Mouse (Mus musculus) G1E (cell line): Measurements from ENCODE around the gene Dock8. TPM values are rescaled to one million over a fixed set of nuclear protein-coding genes. Genes with fewer than 3 reads are reported as not detected.

Experiments
- ATAC-seq: 2 replicates; pipeline ENCODE4 v1.8.0; 2016; ENCODE audit warnings: mild to moderate bottlenecking; ENCODE audit not compliant: insufficient number of reproducible peaks, poor library complexity, low FRiP score, severe bottlenecking; ENCODE audit errors: extremely low read depth
- DNase-seq: peaks from one replicate; pipeline ENCODE4 v3.0.0; 2012; ENCODE audit warnings: low spot score
- H3K27me3 ChIP-seq: 2 replicates; pipeline ENCODE4 v1.6.1; 2012; ENCODE audit warnings: mild to moderate bottlenecking, low read length, inconsistent platforms; ENCODE audit not compliant: insufficient read depth
- H3K36me3 ChIP-seq: replicated peaks from 2 replicates; pipeline ENCODE3; 2012; ENCODE audit warnings: mild to moderate bottlenecking, inconsistent platforms
- H3K4me1 ChIP-seq: 2 replicates; pipeline ENCODE4 v1.6.1; 2012; ENCODE audit warnings: low read depth, low read length, inconsistent platforms, mixed read lengths; ENCODE audit not compliant: insufficient read depth
- H3K4me3 ChIP-seq: 2 replicates; pipeline ENCODE4 v1.5.1; 2012; ENCODE audit warnings: low read depth, mild to moderate bottlenecking, inconsistent platforms, low read length, moderate library complexity, mixed read lengths
- H3K9me3 ChIP-seq: replicated peaks from 2 replicates; pipeline ENCODE4 v1.6.1; 2012; ENCODE audit warnings: inconsistent platforms
- CTCF ChIP-seq: IDR thresholded peaks from 2 replicates; pipeline ENCODE4 v1.5.1; 2012; ENCODE audit warnings: low read depth, low read length, inconsistent platforms, mixed read lengths
- GATA1 ChIP-seq: IDR thresholded peaks from 2 replicates; pipeline ENCODE4 v1.6.1; 2012; ENCODE audit warnings: borderline replicate concordance, low read length, inconsistent platforms, mixed read lengths
- GATA2 ChIP-seq: IDR thresholded peaks from 2 replicates; pipeline ENCODE4 v1.6.1; 2012; ENCODE audit warnings: low read depth, low read length, inconsistent platforms, borderline replicate concordance
- POLR2AphosphoS5 ChIP-seq: IDR thresholded peaks from 2 replicates; pipeline ENCODE4 v1.6.1; 2012; ENCODE audit warnings: low read depth, low read length, inconsistent platforms; ENCODE audit not compliant: insufficient replicate concordance
- TAL1 ChIP-seq: conservative IDR thresholded peaks from 2 replicates; pipeline ENCODE4 v1.6.1; 2012; ENCODE audit warnings: low read depth, low read length, inconsistent platforms, mixed read lengths
- polyA plus RNA-seq: library from polyadenylated mRNA; stranded (reverse); fragments of >175 nt; gene quantifications from 2 replicates; pipeline ENCODE4 v1.2.3, GENCODE M21; 2012
- total RNA-seq, 2 experiments: library from RNA; stranded (forward) in 1 of 2; stranded (reverse) in 1 of 2; fragments of 200-1000 nt in 1 of 2; fragments of >200 nt in 1 of 2; fragmentation: Nextera tagmentation in 1 of 2; gene quantifications; 2 replicates each; pipeline ENCODE4 v1.2.3; 2014 to 2017

Dock8 gene
- total and polyA plus RNA-seq, 3 experiments: 0.01 to 0.16 TPM; not detected in 1

- DNase-seq: no peak
These were observed 209.3 kb downstream of the Dock8 start for GRCm38 (mm10) chr19:25208596-25209110.

GRCm38 (mm10) chr19:25220611-25221010 lies 221.3 kb downstream of the Dock8 start:
- peaks cover 48% of the 10 kb centered on the region for H3K9me3 ChIP-seq

More at GRCm38 (mm10) chr19:25208596-25209110, 209.3 kb downstream of the Dock8 start:
- H3K36me3 ChIP-seq: no peaks in the 10 kb centered on the region
- H3K4me1 ChIP-seq: no peaks in the 10 kb centered on the region
- TF ChIP-seq GATA1 (no peak), CTCF (no peak), TAL1 (no peak)
- H3K9me3 ChIP-seq: peaks cover 62% of the 10 kb centered on the region
- no peak overlapping the region for H3K4me3 ChIP-seq
- no peak for ATAC-seq
- H3K27me3 ChIP-seq: no peaks in the 10 kb centered on the region

GRCm38 (mm10) chr19:25221964-25222640 lies 222.8 kb downstream of the Dock8 start:
- Histone ChIP-seq H3K36me3 (no peaks in the 10 kb centered on the region), H3K27me3 (no peaks in the 10 kb centered on the region), H3K4me1 (no peaks in the 10 kb centered on the region), H3K9me3 (peaks cover 46% of the 10 kb centered on the region), H3K4me3 (no peak overlapping the region)
- ATAC-seq (no peak), DNase-seq (no peak)
- TF ChIP-seq POLR2AphosphoS5: no peak
- TF ChIP-seq TAL1: no peak
- TF ChIP-seq CTCF: no peak
- no peak for TF ChIP-seq GATA1
- TF ChIP-seq GATA2: no peak

More at GRCm38 (mm10) chr19:25220611-25221010, 221.3 kb downstream of the Dock8 start:
- Histone ChIP-seq H3K36me3 (no peaks in the 10 kb centered on the region), H3K4me1 (no peaks in the 10 kb centered on the region), H3K4me3 (no peak overlapping the region), H3K27me3 (no peaks in the 10 kb centered on the region)
- ATAC-seq: no peak
- no peak for DNase-seq
- TF ChIP-seq GATA2: no peak
- TF ChIP-seq CTCF: no peak
- no peak for TF ChIP-seq GATA1
- no peak for TF ChIP-seq POLR2AphosphoS5
- no peak for TF ChIP-seq TAL1

GRCm38 (mm10) chr19:25230058-25230974 lies 231.0 kb downstream of the Dock8 start:
- Histone ChIP-seq H3K36me3 (no peaks in the 10 kb centered on the region), H3K4me1 (no peaks in the 10 kb centered on the region), H3K27me3 (no peaks in the 10 kb centered on the region), H3K9me3 (peaks cover 25% of the 10 kb centered on the region), H3K4me3 (no peak overlapping the region)
- TF ChIP-seq POLR2AphosphoS5 (no peak), GATA1 (no peak), TAL1 (no peak), CTCF (no peak), GATA2 (no peak)
- ATAC-seq (no peak), DNase-seq (no peak)

- H3K9me3 ChIP-seq: peaks cover 22% of the 10 kb centered on the region
- no peak for DNase-seq
These were observed 231.6 kb downstream of the Dock8 start for GRCm38 (mm10) chr19:25230975-25231334.

GRCm38 (mm10) chr19:25232032-25232431 lies 232.7 kb downstream of the Dock8 start:
- no peaks in the 10 kb centered on the region for H3K36me3 ChIP-seq
- H3K4me3 ChIP-seq: no peak overlapping the region
- ATAC-seq: no peak
- no peak for TF ChIP-seq POLR2AphosphoS5
- no peak for TF ChIP-seq CTCF
- no peak for TF ChIP-seq GATA1
- no peak for TF ChIP-seq TAL1
- TF ChIP-seq GATA2: no peak
- no peak for DNase-seq
- H3K9me3 ChIP-seq: peaks cover 28% of the 10 kb centered on the region
- no peaks in the 10 kb centered on the region for H3K27me3 ChIP-seq
- no peaks in the 10 kb centered on the region for H3K4me1 ChIP-seq

More at GRCm38 (mm10) chr19:25230975-25231334, 231.6 kb downstream of the Dock8 start:
- Histone ChIP-seq H3K4me3 (no peak overlapping the region), H3K27me3 (no peaks in the 10 kb centered on the region), H3K36me3 (no peaks in the 10 kb centered on the region), H3K4me1 (no peaks in the 10 kb centered on the region)
- no peak for TF ChIP-seq GATA1
- TF ChIP-seq GATA2: no peak
- no peak for TF ChIP-seq TAL1
- no peak for TF ChIP-seq POLR2AphosphoS5
- no peak for TF ChIP-seq CTCF
- ATAC-seq: no peak
